Mouse (Mus musculus) liver, embryonic 14.5 days (tissue): ENCODE measurements at regions not wholly inside any gene's neighbourhood (a gene's known extent, or its start where the extent isn't known, plus 50 kb on each side); places are given as distances from the start of the nearest gene placed in this dataset.

Source experiments
- CTCF ChIP-seq: IDR thresholded peaks from 2 replicates; pipeline ENCODE4 v1.5.1; 2016; ENCODE audit warnings: antibody characterized with exemption, low read depth, control low read depth
- EP300 ChIP-seq: IDR thresholded peaks from 2 replicates; pipeline ENCODE4 v1.6.1; 2016; ENCODE audit warnings: antibody characterized with exemption, low read depth

DNA sequence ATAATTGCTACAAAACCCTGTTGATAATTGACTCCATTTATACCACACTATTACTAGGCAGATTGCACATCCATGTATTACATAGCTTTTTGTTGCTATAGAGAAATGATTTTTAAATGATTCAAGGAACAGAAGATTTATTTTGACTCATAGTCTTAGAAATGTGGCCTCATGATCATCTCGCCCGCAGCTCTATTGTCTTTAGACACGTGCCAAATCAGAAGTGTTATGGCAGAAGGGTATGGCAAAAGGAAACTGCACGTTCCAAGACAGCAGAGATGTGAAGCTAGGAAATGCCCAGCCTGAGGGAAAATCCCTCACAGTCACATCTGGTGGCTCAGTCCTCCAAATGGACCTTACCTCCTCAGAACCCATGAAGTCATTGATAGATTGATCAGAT is 585.5 kb upstream of the Adam24 start:
- TF ChIP-seq CTCF (no peak), EP300 (no peak)
